Mouse (Mus musculus) myocyte (in vitro differentiated cells): ENCODE results near the gene Fubp1. TPM values are rescaled to one million over a fixed set of nuclear protein-coding genes. Genes with fewer than 3 reads are reported as not detected.

Experiments used
- H3K27me3 ChIP-seq: one replicate; pipeline ENCODE4 v1.6.1; 2011; ENCODE audit not compliant: control insufficient read depth, insufficient read depth, insufficient read length
- H3K36me3 ChIP-seq: one replicate; pipeline ENCODE4 v1.6.1; 2011; ENCODE audit not compliant: control insufficient read depth, insufficient read depth
- H3K4me2 ChIP-seq: one replicate; pipeline ENCODE4 v1.6.1; 2011; ENCODE audit warnings: low read depth, control low read depth
- H3K4me3 ChIP-seq: one replicate; pipeline ENCODE4 v1.5.1; 2011; ENCODE audit warnings: mild to moderate bottlenecking, control low read depth, moderate library complexity
- H3K79me2 ChIP-seq: one replicate; pipeline ENCODE4 v1.6.1; 2011; ENCODE audit not compliant: control insufficient read depth, insufficient read depth
- H3ac ChIP-seq: one replicate; pipeline ENCODE4 v1.6.1; 2011; ENCODE audit not compliant: control insufficient read depth, insufficient read length
- CEBPB ChIP-seq: IDR thresholded peaks from 2 replicates; pipeline ENCODE4 v1.6.1; 2011; ENCODE audit warnings: mild to moderate bottlenecking, moderate library complexity; ENCODE audit not compliant: poor library complexity, insufficient read depth, severe bottlenecking
- E2F4 ChIP-seq: IDR thresholded peaks from one replicate; pipeline ENCODE4 v1.6.1; 2011; ENCODE audit warnings: mild to moderate bottlenecking, control low read depth, moderate library complexity; ENCODE audit not compliant: insufficient read depth
- MAX ChIP-seq: IDR thresholded peaks from one replicate; pipeline ENCODE4 v1.6.1; 2011; ENCODE audit warnings: low read depth, mild to moderate bottlenecking, control low read depth
- MYOD1 ChIP-seq, 3 experiments: IDR thresholded peaks; one replicate each; pipeline ENCODE4 v1.6.1; 2011; ENCODE audit warnings: control low read depth in 2 of 3, low read depth in 2 of 3, mild to moderate bottlenecking in 2 of 3, moderate library complexity in 1 of 3; ENCODE audit not compliant: insufficient read length in 2 of 3, control insufficient read depth in 1 of 3
- MYOG ChIP-seq, 3 experiments: IDR thresholded peaks; one replicate each; pipeline ENCODE4 v1.6.1; 2011; ENCODE audit warnings: control low read depth in 2 of 3, low read depth in 2 of 3, mild to moderate bottlenecking in 2 of 3; ENCODE audit not compliant: insufficient read length in 2 of 3, control insufficient read depth in 1 of 3, insufficient read depth in 1 of 3
- POLR2A ChIP-seq: IDR thresholded peaks from one replicate; pipeline ENCODE4 v1.6.1; 2011; ENCODE audit warnings: low read depth, mild to moderate bottlenecking, control low read depth, moderate library complexity; ENCODE audit not compliant: insufficient read length
- POLR2AphosphoS2 ChIP-seq: IDR thresholded peaks from one replicate; pipeline ENCODE4 v1.6.1; 2011; ENCODE audit warnings: low read depth, control low read depth; ENCODE audit not compliant: insufficient read length
- REST ChIP-seq: IDR thresholded peaks from one replicate; pipeline ENCODE4 v1.6.1; 2011; ENCODE audit warnings: mild to moderate bottlenecking, control low read depth, moderate library complexity; ENCODE audit not compliant: insufficient read depth, insufficient read length
- SRF ChIP-seq: IDR thresholded peaks from one replicate; pipeline ENCODE4 v1.6.1; 2011; ENCODE audit warnings: low read depth; ENCODE audit not compliant: control insufficient read depth, insufficient read length
- TCF12 ChIP-seq: IDR thresholded peaks from one replicate; pipeline ENCODE4 v1.6.1; 2011; ENCODE audit warnings: mild to moderate bottlenecking, control low read depth; ENCODE audit not compliant: poor library complexity, insufficient read depth, severe bottlenecking
- TCF3 ChIP-seq: IDR thresholded peaks from one replicate; pipeline ENCODE4 v1.6.1; 2011; ENCODE audit warnings: low read depth, control low read depth; ENCODE audit not compliant: insufficient read length
- USF1 ChIP-seq: IDR thresholded peaks from one replicate; pipeline ENCODE4 v1.6.1; 2011; ENCODE audit warnings: low read depth, mild to moderate bottlenecking, control low read depth, moderate library complexity
- polyA plus RNA-seq: library from polyadenylated mRNA; unstranded; fragments of >200 nt; fragmentation: generic; extraction: Trizol; gene quantifications from one replicate; pipeline ENCODE4 v1.2.1, GENCODE M21; 2012; ENCODE audit warnings: missing spikeins

Gene Fubp1
- polyA plus RNA-seq, 1 experiment: 27.9 TPM

DNA sequence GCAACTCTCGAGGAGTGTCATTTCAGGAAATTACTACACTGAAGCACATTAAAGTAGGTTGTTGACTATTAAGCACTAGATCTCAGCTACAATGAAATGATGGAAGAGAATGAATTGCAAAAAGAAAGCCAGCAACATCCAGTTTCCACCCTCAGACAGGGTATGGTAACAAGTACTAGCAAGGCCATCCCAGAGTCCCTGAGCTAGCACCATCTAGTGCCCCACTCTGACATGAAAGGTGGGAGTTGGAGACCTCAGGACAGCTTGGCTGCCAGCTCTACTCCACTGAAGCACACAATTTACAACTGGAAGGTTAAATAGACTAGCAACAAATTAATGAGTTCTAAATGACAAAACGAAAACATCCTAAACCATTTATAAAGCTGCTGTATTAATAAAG is 67.7 kb downstream of the Fubp1 start:
- no peaks in the 10 kb centered on the region for H3K79me2 ChIP-seq
- no peaks in the 10 kb centered on the region for H3K36me3 ChIP-seq
- no peak overlapping the region for H3ac ChIP-seq
- TF ChIP-seq CEBPB (no peak), USF1 (no peak), POLR2A (no peak), MYOG (IDR thresholded peaks at IDR 0.05; ENCODE audit: control insufficient read depth in 1 of 3, insufficient read depth in 1 of 3, insufficient read length in 2 of 3, low read depth in 2 of 3) (no peak), SRF (no peak), MYOD1 (IDR thresholded peaks at IDR 0.05; ENCODE audit: control insufficient read depth in 1 of 3, insufficient read length in 2 of 3, low read depth in 2 of 3) (no peak), POLR2AphosphoS2 (no peak), TCF12 (no peak), TCF3 (no peak), MAX (no peak), E2F4 (no peak), REST (no peak)
- H3K27me3 ChIP-seq: no peaks in the 10 kb centered on the region
- no peak overlapping the region for H3K4me3 ChIP-seq
- peak overlapping the region; percentile 42 for H3K4me2 ChIP-seq

DNA sequence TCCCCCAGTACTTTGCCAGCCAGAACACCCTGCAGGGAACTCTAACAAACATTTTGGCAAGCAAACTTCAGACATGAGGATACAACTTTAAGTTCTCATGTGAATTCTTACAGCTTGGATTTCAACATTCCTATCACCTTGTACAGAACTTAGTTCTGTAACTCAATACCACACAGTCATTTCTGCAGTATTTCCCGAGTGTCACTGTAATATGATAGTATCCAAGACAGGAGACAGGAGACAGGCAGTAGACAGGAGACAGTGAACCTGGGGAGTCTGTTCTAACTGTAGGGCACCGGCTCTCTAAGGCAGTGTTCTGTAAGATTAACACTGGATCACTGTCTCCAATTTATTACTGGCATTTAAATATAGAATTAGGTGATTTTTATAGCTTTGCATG is 68.2 kb downstream of the Fubp1 start:
- no peaks in the 10 kb centered on the region for H3K79me2 ChIP-seq
- no peaks in the 10 kb centered on the region for H3K36me3 ChIP-seq
- TF ChIP-seq MAX: no peak
- TF ChIP-seq REST: no peak
- TF ChIP-seq MYOD1 (IDR thresholded peaks at IDR 0.05; ENCODE audit: control insufficient read depth in 1 of 3, insufficient read length in 2 of 3, low read depth in 2 of 3): no peak
- TF ChIP-seq USF1: no peak
- no peak for TF ChIP-seq E2F4
- no peak for TF ChIP-seq SRF
- no peak for TF ChIP-seq TCF12
- no peak for TF ChIP-seq TCF3
- TF ChIP-seq CEBPB: no peak
- no peak for TF ChIP-seq MYOG (IDR thresholded peaks at IDR 0.05; ENCODE audit: control insufficient read depth in 1 of 3, insufficient read depth in 1 of 3, insufficient read length in 2 of 3, low read depth in 2 of 3)
- no peak for TF ChIP-seq POLR2A
- no peak for TF ChIP-seq POLR2AphosphoS2

DNA sequence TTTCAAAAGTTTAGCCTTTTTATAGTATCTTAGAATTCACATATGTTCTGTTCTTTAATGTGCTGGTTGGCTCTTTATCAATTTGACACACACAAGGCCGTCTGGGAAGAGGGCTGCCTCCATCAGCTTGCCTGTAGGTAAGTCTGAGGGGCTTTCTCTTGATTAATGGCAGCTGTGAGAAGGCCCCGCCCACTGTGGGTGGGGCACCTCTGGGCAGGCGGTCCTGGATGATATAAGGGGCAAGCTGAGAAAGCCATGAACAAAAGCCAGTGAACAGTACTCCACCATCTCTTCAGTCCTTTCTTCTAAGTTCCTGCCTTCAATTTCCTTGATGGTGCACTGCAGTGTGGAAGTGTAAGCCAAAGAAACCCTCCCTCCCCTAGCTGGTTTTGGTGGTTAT is 71.9 kb downstream of the Fubp1 start:
- no peaks in the 10 kb centered on the region for H3K79me2 ChIP-seq
- H3K36me3 ChIP-seq: no peaks in the 10 kb centered on the region
- no peak overlapping the region for H3ac ChIP-seq
- H3K4me2 ChIP-seq: no peak overlapping the region
- H3K4me3 ChIP-seq: no peak overlapping the region
- TF ChIP-seq MYOG (IDR thresholded peaks at IDR 0.05; ENCODE audit: control insufficient read depth in 1 of 3, insufficient read depth in 1 of 3, insufficient read length in 2 of 3, low read depth in 2 of 3) (no peak), MAX (no peak), POLR2AphosphoS2 (no peak), TCF12 (no peak), E2F4 (no peak), TCF3 (no peak), SRF (no peak), MYOD1 (IDR thresholded peaks at IDR 0.05; ENCODE audit: control insufficient read depth in 1 of 3, insufficient read length in 2 of 3, low read depth in 2 of 3) (no peak), CEBPB (no peak), USF1 (no peak), POLR2A (no peak), REST (no peak)
- H3K27me3 ChIP-seq: no peaks in the 10 kb centered on the region

More for the DNA sequence above, 68.2 kb downstream of the Fubp1 start:
- no peak overlapping the region for H3K4me3 ChIP-seq
- H3K4me2 ChIP-seq: peak overlapping the region; percentile 42
- no peaks in the 10 kb centered on the region for H3K27me3 ChIP-seq
- H3ac ChIP-seq: no peak overlapping the region

DNA sequence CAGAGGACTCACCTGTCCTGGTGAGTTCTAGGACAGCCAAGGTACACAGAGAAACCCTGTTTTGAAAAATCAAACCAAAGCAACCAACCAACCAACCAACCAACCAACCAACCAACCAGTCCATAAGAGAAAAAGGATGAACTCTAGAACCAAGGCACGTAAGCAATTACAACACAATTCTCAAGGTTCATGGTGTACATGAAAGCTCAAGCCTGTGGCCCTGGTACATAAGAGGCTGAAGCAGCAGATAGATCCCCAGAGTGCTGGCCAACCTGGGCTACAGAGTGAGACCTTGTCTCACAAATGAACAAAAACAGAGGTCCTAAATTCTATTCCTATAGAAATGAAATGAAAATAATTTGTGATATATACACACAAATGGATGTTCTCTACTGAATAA is 74.1 kb downstream of the Fubp1 start:
- H3K27me3 ChIP-seq: no peaks in the 10 kb centered on the region
- no peak overlapping the region for H3ac ChIP-seq
- H3K36me3 ChIP-seq: no peaks in the 10 kb centered on the region
- no peak overlapping the region for H3K4me3 ChIP-seq
- H3K79me2 ChIP-seq: no peaks in the 10 kb centered on the region
- TF ChIP-seq TCF3 (no peak), MAX (no peak), MYOD1 (IDR thresholded peaks at IDR 0.05; ENCODE audit: control insufficient read depth in 1 of 3, insufficient read length in 2 of 3, low read depth in 2 of 3) (no peak), POLR2A (no peak), SRF (no peak), POLR2AphosphoS2 (no peak), TCF12 (no peak), USF1 (no peak), MYOG (IDR thresholded peaks at IDR 0.05; ENCODE audit: control insufficient read depth in 1 of 3, insufficient read depth in 1 of 3, insufficient read length in 2 of 3, low read depth in 2 of 3) (no peak), CEBPB (no peak), REST (no peak), E2F4 (no peak)
- H3K4me2 ChIP-seq: no peak overlapping the region

DNA sequence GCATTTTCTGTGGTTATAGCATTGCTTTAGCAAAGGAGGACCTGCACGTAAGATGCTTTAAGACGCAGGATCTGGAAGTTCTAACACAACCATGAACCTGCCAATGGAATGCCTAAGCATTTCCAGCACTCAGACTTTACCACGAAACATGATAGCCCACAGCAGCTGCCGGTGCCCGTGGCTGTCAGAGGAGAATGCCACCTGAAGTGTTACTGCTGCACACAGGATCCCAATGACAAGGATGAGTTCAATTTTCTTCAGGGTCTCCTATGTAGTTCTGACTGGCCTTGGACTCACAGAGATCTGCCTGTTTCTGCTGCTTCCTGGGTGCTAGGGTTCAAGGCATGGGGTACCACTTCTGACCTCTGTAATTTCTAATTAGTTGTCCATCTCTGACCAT is 74.5 kb downstream of the Fubp1 start:
- H3K4me3 ChIP-seq: no peak overlapping the region
- no peaks in the 10 kb centered on the region for H3K36me3 ChIP-seq
- no peak overlapping the region for H3ac ChIP-seq
- no peaks in the 10 kb centered on the region for H3K79me2 ChIP-seq
- no peaks in the 10 kb centered on the region for H3K27me3 ChIP-seq
- peak; percentile 33 for TF ChIP-seq TCF3
- peak; percentile 75 to 96 (median 87) for TF ChIP-seq MYOG (IDR thresholded peaks at IDR 0.05; ENCODE audit: control insufficient read depth in 1 of 3, insufficient read depth in 1 of 3, insufficient read length in 2 of 3, low read depth in 2 of 3)
- no peak for TF ChIP-seq POLR2A
- TF ChIP-seq SRF: no peak
- TF ChIP-seq MYOD1 (IDR thresholded peaks at IDR 0.05; ENCODE audit: control insufficient read depth in 1 of 3, insufficient read length in 2 of 3, low read depth in 2 of 3): peak; percentile 50 to 97 (median 95)
- no peak for TF ChIP-seq E2F4
- no peak for TF ChIP-seq REST
- peak; percentile 37 for TF ChIP-seq TCF12
- no peak overlapping the region for H3K4me2 ChIP-seq
